Mouse (Mus musculus) hematopoietic multipotent progenitor cell, adult 10-12 weeks (in vitro differentiated cells): ENCODE results near the gene Lmod3. TPM values are rescaled to one million over a fixed set of nuclear protein-coding genes. Genes with fewer than 3 reads are reported as not detected.

Experiments used
- polyA plus RNA-seq: library from polyadenylated mRNA; stranded (reverse); fragments of >175 nt; gene quantifications from 2 replicates; pipeline ENCODE4 v1.2.3, GENCODE M21; 2012; ENCODE audit warnings: low replicate concordance

Lmod3 gene
- not detected in 2 replicates for polyA plus RNA-seq

DNA sequence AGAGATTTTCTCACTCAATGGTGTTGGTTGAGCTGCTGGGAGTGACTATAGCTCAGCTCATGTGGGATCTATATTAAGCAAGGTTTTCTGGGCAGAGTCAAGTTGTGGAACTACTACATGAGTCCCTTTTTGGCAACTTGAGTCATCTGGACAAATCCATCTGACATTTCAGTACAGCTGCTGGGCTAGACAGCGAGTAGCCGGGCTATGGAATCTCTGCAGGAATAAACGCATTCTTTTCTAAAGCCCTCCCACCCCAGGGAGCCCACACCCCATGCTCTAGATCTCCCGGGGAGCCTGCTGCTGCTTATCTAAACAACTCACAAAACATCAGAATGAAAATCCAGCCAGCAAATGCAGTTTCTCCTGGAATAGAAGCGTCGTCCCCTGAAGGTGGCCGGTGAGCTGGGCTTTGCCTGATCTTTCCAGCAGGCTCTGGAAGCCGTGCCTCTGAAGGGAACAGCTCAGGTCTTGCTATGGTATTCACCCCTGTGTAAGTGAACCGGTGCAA lies at the start of gene Lmod3:
TSS of gene Lmod3 (minus strand) at position 49 of the 511 bp plus-strand sequence.

DNA sequence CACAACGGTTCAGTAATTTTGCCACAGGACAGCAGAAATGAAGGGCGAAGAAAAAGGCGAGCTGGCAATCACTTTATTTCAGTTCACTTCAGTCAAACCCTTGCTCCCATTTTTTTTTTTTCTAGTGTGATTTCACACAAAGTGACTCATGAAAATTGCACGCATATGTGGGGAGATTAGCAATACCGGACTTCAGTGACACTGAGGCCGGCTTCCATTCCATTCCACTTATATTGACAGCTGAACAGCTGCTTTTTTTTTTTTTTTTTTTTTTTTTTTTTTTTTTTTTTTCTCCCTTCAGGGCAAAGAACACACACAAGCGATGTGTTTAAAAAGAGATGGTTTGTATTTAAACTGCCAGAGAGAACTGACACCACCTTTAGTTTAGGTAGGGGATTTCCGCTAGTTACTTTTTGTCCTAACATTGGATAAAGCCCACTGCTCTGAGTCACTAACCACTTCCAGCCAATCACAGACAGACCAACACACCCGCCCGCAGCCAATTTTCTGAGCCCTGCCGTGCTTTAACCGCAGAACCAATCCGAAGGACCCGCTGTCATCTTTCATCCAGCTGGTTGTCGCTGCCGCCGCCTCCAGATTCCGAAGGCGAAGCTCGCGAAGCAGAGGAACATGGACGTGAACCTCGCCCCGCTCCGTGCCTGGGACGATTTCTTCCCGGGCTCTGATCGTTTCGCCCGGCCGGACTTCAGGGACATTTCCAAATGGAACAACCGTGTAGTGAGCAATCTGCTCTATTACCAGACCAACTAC lies 42.2 kb downstream of the Lmod3 start, which contains the start of gene Arl6ip5:
TSS of gene Arl6ip5 (plus strand) at position 499 of the 771 bp plus-strand sequence.

GRCm38 (mm10) chr6:97205439-97205885 lies 47.1 kb downstream of the Lmod3 start, which contains the start of gene Uba3:
Gene Uba3, minus strand, starts transcription at chr6:97205647.

Other genes with a start within 250 kb of the Lmod3 start
- not detected in 2 replicates for gene Fam19a4, start 192.3 kb downstream of the Lmod3 start, polyA plus RNA-seq
- gene Eogt, start 103.6 kb downstream of the Lmod3 start, polyA plus RNA-seq = 1.0 and 1.1 TPM in 2 replicates
- 11.1 and 19.3 TPM in 2 replicates for gene Tmf1, start 73.6 kb downstream of the Lmod3 start, polyA plus RNA-seq
- gene Uba3, start 47.1 kb downstream of the Lmod3 start, polyA plus RNA-seq = 9.6 and 15.3 TPM in 2 replicates
- 12.9 and 72.9 TPM in 2 replicates for gene Arl6ip5, start 42.1 kb downstream of the Lmod3 start, polyA plus RNA-seq